Mouse (Mus musculus) cortical plate, adult 2 months (tissue): Measurements from ENCODE around the gene Atp11c.

Source experiments
- CTCF ChIP-seq: fragments of 200-500 bp; IDR thresholded peaks from 2 replicates; pipeline ENCODE4 v1.5.1; 2011; ENCODE audit warnings: mild to moderate bottlenecking, control low read depth, low read length; ENCODE audit not compliant: insufficient read depth; ENCODE audit errors: extremely low read depth
- POLR2A ChIP-seq: fragments of 200-500 bp; IDR thresholded peaks from 2 replicates; pipeline ENCODE4 v1.6.1; 2011; ENCODE audit warnings: mild to moderate bottlenecking, low read length, control low read depth; ENCODE audit not compliant: insufficient read depth; ENCODE audit errors: extremely low read depth

- no peak for TF ChIP-seq CTCF
- no peak for TF ChIP-seq POLR2A
Measured at GRCm38 (mm10) chrX:60495308-60495707, 97.2 kb downstream of the Atp11c start.
